Mouse (Mus musculus): ENCODE data around the gene Six2.

DNA sequence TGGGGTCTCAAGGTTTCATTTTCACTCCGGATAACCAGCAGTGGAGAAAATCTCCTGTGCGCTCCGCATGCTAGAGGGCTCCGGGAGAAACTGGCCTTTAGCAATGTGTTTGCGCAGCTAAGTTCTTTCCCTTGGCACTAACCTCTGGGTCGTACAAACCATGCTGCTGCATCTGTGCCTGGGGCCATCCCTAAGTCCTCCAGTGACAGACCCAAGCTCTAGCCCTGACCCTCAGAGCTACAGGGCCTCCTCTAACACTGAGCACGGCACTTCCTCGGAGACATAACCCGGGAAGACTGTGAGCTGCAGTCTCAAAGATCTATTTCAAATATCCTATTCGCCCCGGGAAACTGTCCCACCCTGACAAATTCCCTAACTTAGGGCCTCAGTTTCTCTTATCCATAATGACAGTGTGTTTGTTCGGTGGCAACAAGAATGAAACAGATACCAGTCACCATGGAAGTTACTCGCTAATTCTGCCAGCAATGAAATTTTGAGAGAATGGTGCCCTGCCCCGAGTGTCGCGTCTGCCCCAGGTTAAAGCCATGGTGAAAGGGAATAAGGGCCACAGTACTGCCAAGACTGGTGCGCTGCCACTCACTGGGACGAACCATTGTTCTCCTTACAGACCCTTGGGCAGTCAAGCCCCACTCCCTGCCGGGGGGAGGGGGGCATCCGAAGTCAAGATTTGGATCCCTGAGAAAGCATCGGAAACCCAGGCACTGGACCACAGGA is 7.8 kb downstream of the Six2 start:
- TF ChIP-seq CTCF (conservative IDR thresholded peaks at IDR 0.05 in 1 of 2, IDR thresholded peaks at IDR 0.05 in 1 of 2; ENCODE audit: low read depth in 2 of 2, low read length in 2 of 2) = no peak
- TF ChIP-seq ZNF384 (IDR thresholded peaks at IDR 0.05; ENCODE audit: low read depth, low read length) = no peak
- TF ChIP-seq E2F4 (IDR thresholded peaks at IDR 0.05; ENCODE audit: insufficient replicate concordance, low read depth, low read length) = no peak
- TF ChIP-seq NELFE (IDR thresholded peaks at IDR 0.05; ENCODE audit: low read depth, low read length) = no peak
- TF ChIP-seq SMC3 (IDR thresholded peaks at IDR 0.05; ENCODE audit: low read depth, low read length) = no peak
- no peak for TF ChIP-seq MAX (IDR thresholded peaks at IDR 0.05; ENCODE audit: low read length)
